Mouse (Mus musculus) cerebellum, postnatal 25 days (tissue): ENCODE measurements at regions not wholly inside any gene's neighbourhood (a gene's known extent, or its start where the extent isn't known, plus 50 kb on each side); places are given as distances from the start of the nearest gene placed in this dataset.
A peak's percentile ranks its signal among the peaks of the same experiment; 100 is the strongest.

Source experiments
- DNase-seq, 2 experiments: peaks; one replicate each; pipeline ENCODE4 v3.0.0; 2021; ENCODE audit warnings: mixed read lengths in 2 of 2

GRCm38 (mm10) chr15:60101485-60102280 is 85.3 kb upstream of the 4933412E24Rik start:
- no peak for DNase-seq

GRCm38 (mm10) chr15:60097141-60097540 is 80.7 kb upstream of the 4933412E24Rik start:
- DNase-seq: peak; percentile 62 to 74

- no peak for DNase-seq
Measured at GRCm38 (mm10) chr15:60096131-60096530, 79.7 kb upstream of the 4933412E24Rik start.

GRCm38 (mm10) chr15:60089921-60090320 is 73.5 kb upstream of the 4933412E24Rik start:
- no peak for DNase-seq

GRCm38 (mm10) chr15:60088964-60089899 is 72.8 kb upstream of the 4933412E24Rik start:
- DNase-seq: no peak
